Mouse (Mus musculus): ENCODE data around the gene Ptgfrn. TPM values are rescaled to one million over a fixed set of nuclear protein-coding genes. Genes with fewer than 3 reads are reported as not detected.

Gene Ptgfrn
- total RNA-seq, 2 experiments from 2014 or later = 36.9 to 41.2 TPM

- intact Hi-C loops (cut with DNase I) = loop anchor here (5.0 kb wide), 1 partner anchor 49 kb away; no protein-coding TSS in a partner anchor
- peak; percentile 49 to 52 for DNase-seq (ENCODE audit: low spot score in 2 of 2)
These were observed 14.2 kb downstream of the Ptgfrn start for GRCm38 (mm10) chr3:101095761-101096449.

GRCm38 (mm10) chr3:101092202-101092601 is 17.9 kb downstream of the Ptgfrn start:
- intact Hi-C loops (cut with DNase I) = no loop called here
- DNase-seq (ENCODE audit: low spot score in 2 of 2) = no peak

GRCm38 (mm10) chr3:101086584-101087445 is 23.3 kb downstream of the Ptgfrn start:
- intact Hi-C loops (cut with DNase I) = no loop called here
- no peak for DNase-seq (ENCODE audit: low spot score in 2 of 2)

GRCm38 (mm10) chr3:101080925-101081324 is 29.2 kb downstream of the Ptgfrn start:
- intact Hi-C loops (cut with DNase I) = no loop called here
- no peak for DNase-seq (ENCODE audit: low spot score in 2 of 2)

- intact Hi-C loops (cut with DNase I) = no loop called here
- DNase-seq (ENCODE audit: low spot score in 2 of 2) = no peak
These were observed 31.7 kb downstream of the Ptgfrn start for GRCm38 (mm10) chr3:101078344-101078743.

GRCm38 (mm10) chr3:101077710-101078100 is 32.4 kb downstream of the Ptgfrn start:
- DNase-seq (ENCODE audit: low spot score in 2 of 2) = no peak
- intact Hi-C loops (cut with DNase I) = no loop called here

GRCm38 (mm10) chr3:101076966-101077709 is 32.9 kb downstream of the Ptgfrn start:
- intact Hi-C loops (cut with DNase I) = no loop called here
- no peak for DNase-seq (ENCODE audit: low spot score in 2 of 2)

GRCm38 (mm10) chr3:101075866-101076265 is 34.2 kb downstream of the Ptgfrn start:
- intact Hi-C loops (cut with DNase I) = no loop called here
- no peak for DNase-seq (ENCODE audit: low spot score in 2 of 2)

GRCm38 (mm10) chr3:101073384-101073783 is 36.7 kb downstream of the Ptgfrn start:
- intact Hi-C loops (cut with DNase I) = no loop called here

GRCm38 (mm10) chr3:101072506-101073215 is 37.4 kb downstream of the Ptgfrn start:
- intact Hi-C loops (cut with DNase I) = no loop called here
- no peak for DNase-seq (ENCODE audit: low spot score in 2 of 2)

More at GRCm38 (mm10) chr3:101073384-101073783, 36.7 kb downstream of the Ptgfrn start:
- DNase-seq (ENCODE audit: low spot score in 2 of 2) = no peak

- no peak for DNase-seq (ENCODE audit: low spot score in 2 of 2)
- intact Hi-C loops (cut with DNase I) = no loop called here
These were observed 38.5 kb downstream of the Ptgfrn start for GRCm38 (mm10) chr3:101071576-101071975.

GRCm38 (mm10) chr3:101070796-101071235 is 39.3 kb downstream of the Ptgfrn start:
- intact Hi-C loops (cut with DNase I) = no loop called here

GRCm38 (mm10) chr3:101070230-101070795 is 39.8 kb downstream of the Ptgfrn start:
- no peak for DNase-seq (ENCODE audit: low spot score in 2 of 2)
- intact Hi-C loops (cut with DNase I) = no loop called here

More at GRCm38 (mm10) chr3:101070796-101071235, 39.3 kb downstream of the Ptgfrn start:
- no peak for DNase-seq (ENCODE audit: low spot score in 2 of 2)

- intact Hi-C loops (cut with DNase I) = no loop called here
- no peak for DNase-seq (ENCODE audit: low spot score in 2 of 2)
These were observed 41.4 kb downstream of the Ptgfrn start for GRCm38 (mm10) chr3:101068701-101069100.

- intact Hi-C loops (cut with DNase I) = no loop called here
- no peak for DNase-seq (ENCODE audit: low spot score in 2 of 2)
These were observed 43.9 kb downstream of the Ptgfrn start for GRCm38 (mm10) chr3:101066175-101066574.

- DNase-seq (ENCODE audit: low spot score in 2 of 2) = peak; percentile 34 to 46
- intact Hi-C loops (cut with DNase I) = no loop called here
These were observed 48.1 kb downstream of the Ptgfrn start for GRCm38 (mm10) chr3:101061865-101062585.

- intact Hi-C loops (cut with DNase I) = no loop called here
- no peak for DNase-seq (ENCODE audit: low spot score in 2 of 2)
These were observed 50.9 kb downstream of the Ptgfrn start for GRCm38 (mm10) chr3:101059214-101059613.

- no peak for DNase-seq (ENCODE audit: low spot score in 2 of 2)
- intact Hi-C loops (cut with DNase I) = no loop called here
These were observed 51.9 kb downstream of the Ptgfrn start for GRCm38 (mm10) chr3:101058203-101058602.
